Mouse (Mus musculus) retina, postnatal 7 days (tissue): Measurements from ENCODE around the gene 1700018F24Rik.
"Not testable (repeated sequence)": the region's sequence is repeated elsewhere in the genome, so short reads cannot be mapped to it uniquely, and the experiment has no call there.

Source experiments
- DNase-seq: peaks from one replicate; pipeline ENCODE4 v3.0.0-alpha.2; 2012; ENCODE audit warnings: low read depth, low spot score

1700018F24Rik gene

GRCm38 (mm10) chr5:145081866-145082613 is 39.2 kb downstream of the 1700018F24Rik start:
- DNase-seq: no peak

GRCm38 (mm10) chr5:145083201-145083600 is 40.4 kb downstream of the 1700018F24Rik start:
- DNase-seq: not testable (repeated sequence)

GRCm38 (mm10) chr5:145083632-145084451 is 41.1 kb downstream of the 1700018F24Rik start, which contains the start of the genes Arpc1a and Kpna7:
Gene Arpc1a, plus strand, starts transcription at chr5:145083830.
Gene Kpna7, minus strand, starts transcription at chr5:145084030.
- DNase-seq: peak; percentile 91

GRCm38 (mm10) chr5:145084822-145085221 is 42.0 kb downstream of the 1700018F24Rik start:
- DNase-seq: no peak

GRCm38 (mm10) chr5:145088186-145088585 is 45.4 kb downstream of the 1700018F24Rik start:
- DNase-seq: no peak

- no peak for DNase-seq
Observed at GRCm38 (mm10) chr5:145089878-145090277, 47.1 kb downstream of the 1700018F24Rik start.
